ENCODE assay signal across 10 mouse cellular contexts in the genomic region with DNA sequence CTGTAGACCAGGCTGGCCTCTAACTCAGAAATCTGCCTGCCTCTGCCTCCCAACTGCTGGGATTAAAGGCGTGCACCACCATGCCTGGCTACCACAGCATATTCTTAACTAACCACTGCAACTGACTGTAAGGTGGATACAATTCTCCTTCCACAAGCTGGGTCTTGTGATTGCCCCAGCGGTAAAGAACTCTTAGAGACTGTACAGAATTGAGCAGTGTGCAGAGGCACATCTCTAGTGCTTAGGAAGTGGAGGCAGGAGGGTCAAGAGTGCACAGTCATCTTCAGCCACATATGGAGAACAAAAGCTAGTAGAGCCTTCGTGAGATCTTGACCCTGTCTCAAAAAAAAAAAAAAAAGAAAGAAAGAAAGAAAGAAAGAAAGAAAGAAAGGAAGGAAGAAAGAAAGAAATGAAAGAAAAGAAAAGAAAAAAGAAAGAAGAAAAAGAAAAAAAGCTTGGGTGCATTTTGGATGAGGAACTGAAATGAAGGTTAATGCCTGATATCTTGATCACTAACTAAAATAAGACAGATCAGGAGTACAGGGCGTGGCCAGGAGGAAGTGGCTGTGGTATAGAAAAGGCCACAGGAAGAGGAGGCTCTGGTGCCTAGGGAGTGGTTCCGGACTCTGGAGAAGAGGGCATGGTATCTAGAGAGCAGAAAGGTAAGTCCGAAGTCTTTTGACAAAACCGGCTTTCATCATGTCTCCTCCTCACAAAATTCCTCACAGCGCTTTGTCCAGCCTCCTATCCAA. TPM values are rescaled to one million over a fixed set of nuclear protein-coding genes. Genes with fewer than 3 reads are reported as not detected.
DNase-seq lines count a peak whose midpoint lies in the region; ATAC-seq and TF ChIP-seq lines count a peak whose summit lies in the region.
"Had no signal": no experiment of that assay in that cellular context is flagged by ENCODE, and none has a peak within 500 bp of the region (broad histone marks: within the 10 kb centered on the region; RNA-seq: fewer than 3 reads in every experiment).

No protein-coding gene starts in this region.

- no peak for ATAC-seq in heart, postnatal 0 days (ENCODE audit: insufficient read depth, low read depth)
- 0 out of 2 replicates have a peak, but pooled peaks have one; percentile 40 for ATAC-seq in megakaryocyte-erythroid progenitor cell, adult 5-6 weeks (replicated peaks; ENCODE audit: low FRiP score, low TSS enrichment, poor library complexity, severe bottlenecking)
- no peak for ATAC-seq in midbrain, embryonic 11.5 days (ENCODE audit: low FRiP score)

- H3K4me3 ChIP-seq in heart, postnatal 0 days (ENCODE audit: low read depth, low read length), result no peak overlapping the region
- H3K4me3 ChIP-seq in ES-E14 (ENCODE audit: insufficient read depth in 1 of 2, low read depth in 1 of 2, low read length in 2 of 2, poor library complexity in 1 of 2, severe bottlenecking in 1 of 2), result no peak overlapping the region; a peak in 1 of 4 replicates
- H3K4me3 ChIP-seq in midbrain, embryonic 11.5 days (ENCODE audit: low read depth, low read length), result no peak overlapping the region
- H3K4me3 ChIP-seq: neural tube, embryonic 12.5 days had no signal

- DNase-seq in heart, postnatal 0 days (ENCODE audit: low spot score), result no peak
- DNase-seq in heart, postnatal 36 days, result no peak
- no peak for DNase-seq in ES-E14 (ENCODE audit: low read depth, low spot score)
- DNase-seq in liver, result peak; percentile 41
- DNase-seq in gastrocnemius, postnatal 25 days, result no peak
- DNase-seq in midbrain, embryonic 11.5 days (ENCODE audit: low spot score, missing footprints), result no peak
- no peak for DNase-seq in layer of hippocampus, adult 9-10 months (ENCODE audit: low spot score)
- DNase-seq: cerebellum, adult 8-10 months had no signal

- no peak for TF ChIP-seq CTCF in heart, postnatal 0 days (IDR thresholded peaks at IDR 0.05; ENCODE audit: low read depth)

- no peaks in the 10 kb centered on the region for H3K9me3 ChIP-seq in heart, postnatal 0 days (replicated peaks; ENCODE audit: control insufficient read depth, low read length)
- no peaks in the 10 kb centered on the region for H3K9me3 ChIP-seq in ES-E14 (ENCODE audit: control insufficient read depth, insufficient read depth, low read depth, low read length)
- no peaks in the 10 kb centered on the region for H3K9me3 ChIP-seq in midbrain, embryonic 11.5 days (ENCODE audit: control insufficient read depth, low read length)
- H3K9me3 ChIP-seq: neural tube, embryonic 12.5 days had no signal

- H3K4me1 ChIP-seq in heart, postnatal 0 days (ENCODE audit: control insufficient read depth, insufficient read depth), result peaks cover 6% of the 10 kb centered on the region
- H3K4me1 ChIP-seq in ES-E14 (ENCODE audit: control insufficient read depth in 2 of 2, insufficient read depth in 2 of 2, low read length in 2 of 2, poor library complexity in 1 of 2), result peaks cover 0 to 6% of the 10 kb centered on the region in 2 experiments; a peak in 2 of 4 replicates
- no peaks in the 10 kb centered on the region for H3K4me1 ChIP-seq in midbrain, embryonic 11.5 days (ENCODE audit: control insufficient read depth, insufficient read depth, low read length)

- peak overlapping the region; percentile 24; the same call in 1 of the 2 replicates for H3K27ac ChIP-seq in heart, postnatal 0 days (ENCODE audit: low read depth)
- H3K27ac ChIP-seq in ES-E14 (ENCODE audit: insufficient read depth, low read depth, low read length, poor library complexity, severe bottlenecking), result no peak overlapping the region
- no peak overlapping the region for H3K27ac ChIP-seq in midbrain, embryonic 11.5 days (ENCODE audit: low read depth, low read length)
- H3K27ac ChIP-seq: neural tube, embryonic 12.5 days had no signal

- no peak for TF ChIP-seq EP300 in heart, postnatal 0 days (IDR thresholded peaks at IDR 0.05; ENCODE audit: low read depth)

- H3K4me2 ChIP-seq in heart, postnatal 0 days (ENCODE audit: low read depth, low read length), result no peak overlapping the region
- no peak overlapping the region for H3K4me2 ChIP-seq in midbrain, embryonic 11.5 days
- H3K4me2 ChIP-seq: neural tube, embryonic 12.5 days had no signal

- no peaks in the 10 kb centered on the region for H3K36me3 ChIP-seq in heart, postnatal 0 days (replicated peaks; ENCODE audit: control insufficient read depth, insufficient read depth, low read length)
- H3K36me3 ChIP-seq in ES-E14 (ENCODE audit: control insufficient read depth, insufficient read depth, low read length, poor library complexity, severe bottlenecking), result no peaks in the 10 kb centered on the region
- H3K36me3 ChIP-seq in midbrain, embryonic 11.5 days (ENCODE audit: control insufficient read depth, insufficient read depth, low read length), result no peaks in the 10 kb centered on the region
- H3K36me3 ChIP-seq: neural tube, embryonic 12.5 days had no signal

- H3K27me3 ChIP-seq in heart, postnatal 0 days (ENCODE audit: control insufficient read depth, insufficient read depth, low read length), result no peaks in the 10 kb centered on the region
- H3K27me3 ChIP-seq in midbrain, embryonic 11.5 days (ENCODE audit: control insufficient read depth, insufficient read depth, low read length), result no peaks in the 10 kb centered on the region
- H3K27me3 ChIP-seq: neural tube, embryonic 12.5 days had no signal

- intact Hi-C loops in heart, postnatal 36 days (cut with DNase I), result loop anchor here (2.0 kb wide), 1 partner anchor 64 kb away; no protein-coding TSS in a partner anchor

- in situ Hi-C loops in ES-E14 (cut with MboI; ENCODE audit: low sequenced_read_pairs in 2 of 2, unreplicated experiment in 2 of 2), result loop anchor here in 1 of 2 experiments (5.0 kb wide), 1 partner anchor 244 kb away; no protein-coding TSS in a partner anchor

- 80% methylated on average over 8 of the region's 8 CpGs for WGBS in heart, postnatal 0 days
- 89% methylated on average over 8 of the region's 8 CpGs for WGBS in midbrain, embryonic 11.5 days

- H3K9ac ChIP-seq in heart, postnatal 0 days (replicated peaks; ENCODE audit: low read depth, low read length), result no peak overlapping the region
- H3K9ac ChIP-seq in ES-E14 (ENCODE audit: insufficient read depth, low read depth, low read length, poor library complexity, severe bottlenecking), result peak overlapping the region; percentile 10; the same call in 1 of the 2 replicates
- no peak overlapping the region for H3K9ac ChIP-seq in midbrain, embryonic 11.5 days (ENCODE audit: low read length)
- H3K9ac ChIP-seq: neural tube, embryonic 12.5 days had no signal

TF ChIP-seq in ES-E14, 5 proteins besides CTCF, POLR2A, EP300 and RAD21:
- TF ChIP-seq ZC3H11A (IDR thresholded peaks at IDR 0.05; ENCODE audit: borderline replicate concordance, low read depth, low read length), result no peak

RNA-seq across cellular contexts. Expression of gene Lrrc8d, which starts 48.9 kb away (rescaled TPM):
- 5.5 and 8.8 TPM in 2 replicates for total RNA-seq in heart, postnatal 0 days (2014; rRNA removed; ENCODE audit: low replicate concordance)
- 8.5 and 10.0 TPM in 2 replicates for polyA plus RNA-seq in heart, postnatal 0 days (2015; fragmentation: Nextera tagmentation; extraction: Ambion mirVana)
- 1 to 10 TPM; 8.6 to 9.8 TPM for total RNA-seq in heart, postnatal 36 days (2021)
- total RNA-seq in ES-E14 (2012; rRNA removed), result 23.2 and 40.5 TPM in 2 replicates
- total RNA-seq in megakaryocyte-erythroid progenitor cell, adult 5-6 weeks (2014; fragmentation: Nextera tagmentation), result 26.5 and 30.9 TPM in 2 replicates
- 8.1 and 11.3 TPM in 2 replicates for total RNA-seq in megakaryocyte-erythroid progenitor cell, adult 5-6 weeks (2017)
- total RNA-seq in gastrocnemius, postnatal 25 days (2021), result 1 to 10 TPM; 4.5 to 4.7 TPM
- 24.5 and 28.8 TPM in 2 replicates for polyA plus RNA-seq in midbrain, embryonic 11.5 days (2014; fragmentation: Nextera tagmentation; extraction: Ambion mirVana)
